Mouse (Mus musculus) left cerebral cortex, postnatal 36 days (tissue): ENCODE data around the gene Tango6. TPM values are rescaled to one million over a fixed set of nuclear protein-coding genes. Genes with fewer than 3 reads are reported as not detected.
A peak's percentile ranks its signal among the peaks of the same experiment; 100 is the strongest.

ENCODE experiments used
- DNase-seq, 2 experiments: peaks; one replicate each; pipeline ENCODE4 v3.0.0; 2021 to 2022; ENCODE audit warnings: low spot score in 2 of 2, mixed read lengths in 1 of 2
- intact Hi-C: fragments of 180-260 bp; cut with DNase I; formaldehyde crosslinking; loops from one replicate; pipeline ENCODE4 v1.15.1; 2025
- total RNA-seq, 2 experiments: library from RNA; stranded (reverse); gene quantifications; 2 replicates each; pipeline ENCODE4 v1.2.3; 2021

The Tango6 gene
- 1 to 10 TPM; 6.0 to 6.1 TPM for total RNA-seq

- DNase-seq, result peak; percentile 89 to 90
- intact Hi-C loops, result loop anchor here (10.0 kb wide), 1 partner anchor 352 kb away; the partner anchor contains the start of gene Vps4a
Measured at GRCm38 (mm10) chr8:106682971-106683668, at the start of gene Tango6. Gene Tango6, plus strand, starts transcription at chr8:106683068.

GRCm38 (mm10) chr8:106633361-106634158 lies 49.3 kb upstream of the Tango6 start:
- intact Hi-C loops, result no loop called here

GRCm38 (mm10) chr8:106635284-106635683 lies 47.6 kb upstream of the Tango6 start:
- intact Hi-C loops, result no loop called here
- no peak for DNase-seq

More at GRCm38 (mm10) chr8:106633361-106634158, 49.3 kb upstream of the Tango6 start:
- no peak for DNase-seq

GRCm38 (mm10) chr8:106637446-106637845 lies 45.4 kb upstream of the Tango6 start:
- DNase-seq, result no peak
- intact Hi-C loops, result no loop called here

GRCm38 (mm10) chr8:106638768-106639295 lies 44.0 kb upstream of the Tango6 start:
- intact Hi-C loops, result no loop called here
- no peak for DNase-seq

GRCm38 (mm10) chr8:106640212-106640611 lies 42.7 kb upstream of the Tango6 start:
- intact Hi-C loops, result no loop called here
- DNase-seq, result no peak

GRCm38 (mm10) chr8:106640921-106641320 lies 41.9 kb upstream of the Tango6 start:
- intact Hi-C loops, result no loop called here
- no peak for DNase-seq

GRCm38 (mm10) chr8:106642172-106642571 lies 40.7 kb upstream of the Tango6 start:
- intact Hi-C loops, result no loop called here
- no peak for DNase-seq

- intact Hi-C loops, result no loop called here
Measured at GRCm38 (mm10) chr8:106643100-106643499, 39.8 kb upstream of the Tango6 start.

GRCm38 (mm10) chr8:106644957-106645356 lies 37.9 kb upstream of the Tango6 start:
- intact Hi-C loops, result loop anchor here (5.0 kb wide), 1 partner anchor 83 kb away; no protein-coding TSS in a partner anchor
- DNase-seq, result no peak

More at GRCm38 (mm10) chr8:106643100-106643499, 39.8 kb upstream of the Tango6 start:
- DNase-seq, result no peak

GRCm38 (mm10) chr8:106646153-106646552 lies 36.7 kb upstream of the Tango6 start:
- intact Hi-C loops, result loop anchor here (2.0 to 5.0 kb wide), 2 partner anchors 84 to 213 kb away; no protein-coding TSS in a partner anchor
- DNase-seq, result no peak

- no peak for DNase-seq
- intact Hi-C loops, result loop anchor here (2.0 to 5.0 kb wide), 2 partner anchors 84 to 214 kb away; no protein-coding TSS in a partner anchor
Measured at GRCm38 (mm10) chr8:106646731-106647130, 36.1 kb upstream of the Tango6 start.

- intact Hi-C loops, result loop anchor here (2.0 to 5.0 kb wide), 2 partner anchors 85 to 215 kb away; no protein-coding TSS in a partner anchor
- peak; percentile 48 to 74 for DNase-seq
Measured at GRCm38 (mm10) chr8:106647387-106647786, 35.5 kb upstream of the Tango6 start.

GRCm38 (mm10) chr8:106648421-106648820 lies 34.4 kb upstream of the Tango6 start:
- intact Hi-C loops, result loop anchor here (5.0 kb wide), 1 partner anchor 86 kb away; no protein-coding TSS in a partner anchor
- no peak for DNase-seq

GRCm38 (mm10) chr8:106651994-106652393 lies 30.9 kb upstream of the Tango6 start:
- intact Hi-C loops, result no loop called here
- DNase-seq, result no peak

GRCm38 (mm10) chr8:106656046-106656445 lies 26.8 kb upstream of the Tango6 start:
- intact Hi-C loops, result no loop called here
- no peak for DNase-seq

GRCm38 (mm10) chr8:106672786-106673185 lies 10.1 kb upstream of the Tango6 start:
- intact Hi-C loops, result no loop called here
- no peak for DNase-seq

- no peak for DNase-seq
- intact Hi-C loops, result no loop called here
Measured at GRCm38 (mm10) chr8:106674318-106674717, 8.6 kb upstream of the Tango6 start.

- intact Hi-C loops, result no loop called here
- DNase-seq, result no peak
Measured at GRCm38 (mm10) chr8:106674894-106675293, 8.0 kb upstream of the Tango6 start.

- intact Hi-C loops, result loop anchor here (10.0 kb wide), 1 partner anchor 350 kb away; the partner anchor contains the start of gene Vps4a
- no peak for DNase-seq
Measured at GRCm38 (mm10) chr8:106684387-106684786, 1.5 kb downstream of the Tango6 start.
